Comparison of ENCODE assay signal across 9 mouse cellular contexts in genomic region chr12:88405113-88405512, GRCm38 (mm10). TPM values are rescaled to one million over a fixed set of nuclear protein-coding genes. Genes with fewer than 3 reads are reported as not detected.
A peak's percentile ranks its signal among the peaks of the same experiment; 100 is the strongest.
DNase-seq lines count a peak whose midpoint lies in the region; ATAC-seq and TF ChIP-seq lines count a peak whose summit lies in the region.
"Had no signal": no experiment of that assay in that cellular context is flagged by ENCODE, and none has a peak within 500 bp of the region (broad histone marks: within the 10 kb centered on the region; RNA-seq: fewer than 3 reads in every experiment).

No protein-coding gene starts in this region.

- ATAC-seq in erythroid progenitor cell, adult 5-6 weeks (replicated peaks; ENCODE audit: low FRiP score, poor library complexity, severe bottlenecking) = no peak

- no peak overlapping the region for H3K27ac ChIP-seq in ES-E14 (ENCODE audit: insufficient read depth, low read depth, low read length, poor library complexity, severe bottlenecking)
- H3K27ac ChIP-seq in bone marrow, adult 2 months (ENCODE audit: control insufficient read depth, insufficient read depth, low read depth, low read length, poor library complexity) = no peak overlapping the region
- no peak overlapping the region for H3K27ac ChIP-seq in embryonic fibroblast, embryonic 13.5 days (ENCODE audit: insufficient read depth, low read length)
- H3K27ac ChIP-seq: heart, embryonic 13.5 days had no signal

- peak; percentile 47 for TF ChIP-seq CTCF in bone marrow, adult 2 months (IDR thresholded peaks at IDR 0.05; ENCODE audit: control insufficient read depth, insufficient read depth, low read length)
- TF ChIP-seq CTCF in embryonic fibroblast, embryonic 13.5 days (IDR thresholded peaks at IDR 0.05; ENCODE audit: borderline replicate concordance, insufficient read depth, low read length) = peak; percentile 46; the same call in 1 of the 2 replicates

- no peak overlapping the region for H3K4me3 ChIP-seq in ES-E14 (ENCODE audit: insufficient read depth in 1 of 2, low read depth in 1 of 2, low read length in 2 of 2, poor library complexity in 1 of 2, severe bottlenecking in 1 of 2)
- H3K4me3 ChIP-seq in bone marrow, adult 2 months (replicated peaks; ENCODE audit: control insufficient read depth, low read depth, low read length) = no peak overlapping the region
- no peak overlapping the region for H3K4me3 ChIP-seq in embryonic fibroblast, embryonic 13.5 days (ENCODE audit: insufficient read depth, low read length)
- H3K4me3 ChIP-seq: heart, embryonic 13.5 days had no signal

- in situ Hi-C loops in ES-E14 (cut with MboI; ENCODE audit: low sequenced_read_pairs in 2 of 2, unreplicated experiment in 2 of 2) = no loop called here

- H3K9me3 ChIP-seq in ES-E14 (ENCODE audit: control insufficient read depth, insufficient read depth, low read depth, low read length) = no peaks in the 10 kb centered on the region
- H3K9me3 ChIP-seq: heart, embryonic 13.5 days had no signal

- peaks cover 3% of the 10 kb centered on the region; the same call in 1 of the 2 replicates for H3K36me3 ChIP-seq in ES-E14 (ENCODE audit: control insufficient read depth, insufficient read depth, low read length, poor library complexity, severe bottlenecking)

- WGBS in bone marrow, adult 2 months = 27% methylated on average over 2 of the region's 2 CpGs

- H3K4me1 ChIP-seq in ES-E14 (ENCODE audit: control insufficient read depth in 2 of 2, insufficient read depth in 2 of 2, low read length in 2 of 2, poor library complexity in 1 of 2) = peaks cover 0 to 3% of the 10 kb centered on the region in 2 experiments; a peak in 1 of 4 replicates
- no peaks in the 10 kb centered on the region for H3K4me1 ChIP-seq in bone marrow, adult 2 months (ENCODE audit: control insufficient read depth, insufficient read depth, low read length)
- no peaks in the 10 kb centered on the region for H3K4me1 ChIP-seq in embryonic fibroblast, embryonic 13.5 days (ENCODE audit: control insufficient read depth, insufficient read depth, low read length)
- H3K4me1 ChIP-seq: heart, embryonic 13.5 days had no signal

- intact Hi-C loops in heart, postnatal 36 days (cut with DNase I) = loop anchor here (2.0 to 10.0 kb wide), 3 partner anchors 300 to 897 kb away; no protein-coding TSS in a partner anchor

- peak; percentile 53 for DNase-seq in ES-E14 (ENCODE audit: low read depth, low spot score)
- DNase-seq in heart, postnatal 36 days = peak; percentile 58 to 69
- peak; percentile 83 to 84 for DNase-seq in kidney, postnatal 4 days
- peak; percentile 28 to 43 for DNase-seq in lung, adult 18-20 months
- peak; percentile 84 for DNase-seq in retina, embryonic 14.5 days (ENCODE audit: low spot score)

- no peak overlapping the region for H3K9ac ChIP-seq in ES-E14 (ENCODE audit: insufficient read depth, low read depth, low read length, poor library complexity, severe bottlenecking)
- H3K9ac ChIP-seq: heart, embryonic 13.5 days had no signal

- TF ChIP-seq POLR2A in bone marrow, adult 2 months (IDR thresholded peaks at IDR 0.05; ENCODE audit: borderline replicate concordance, control insufficient read depth, low read depth, low read length) = no peak
- no peak for TF ChIP-seq POLR2A in embryonic fibroblast, embryonic 13.5 days (IDR thresholded peaks at IDR 0.05; ENCODE audit: low read depth, low read length)

TF ChIP-seq in ES-E14, 5 proteins besides CTCF, POLR2A, EP300 and RAD21:
- TF ChIP-seq ZC3H11A (IDR thresholded peaks at IDR 0.05; ENCODE audit: borderline replicate concordance, low read depth, low read length) = 0 out of 2 replicates have a peak, but pooled peaks have one; percentile 22
- TF ChIP-seq MAFK (IDR thresholded peaks at IDR 0.05; ENCODE audit: insufficient read depth, low read depth, low read length) = no peak
- no peak for TF ChIP-seq HCFC1 (IDR thresholded peaks at IDR 0.05; ENCODE audit: borderline replicate concordance, insufficient read depth, low read length)
- TF ChIP-seq ZNF384 (IDR thresholded peaks at IDR 0.05; ENCODE audit: low read depth, low read length) = no peak
- TF ChIP-seq CHD2 (IDR thresholded peaks at IDR 0.05; ENCODE audit: low read depth, low read length) = no peak

RNA-seq across cellular contexts. Expression of gene Adck1, which starts 44.8 kb away (rescaled TPM):
- 16.3 and 17.4 TPM in 2 replicates for total RNA-seq in ES-E14 (2012; rRNA removed)
- polyA plus RNA-seq in bone marrow, adult 2 months (2011; ENCODE audit: insufficient read depth, insufficient read length, low replicate concordance, missing spikeins) = 3.0 and 5.9 TPM in 2 replicates
- 8.7 and 10.7 TPM in 2 replicates for polyA plus RNA-seq in embryonic fibroblast, embryonic 13.5 days (2011; ENCODE audit: insufficient read length, low read depth, missing spikeins)
- 10 to 100 TPM; 24.9 to 27.1 TPM for total RNA-seq in heart, postnatal 36 days (2021)
- total RNA-seq in erythroid progenitor cell, adult 5-6 weeks (2015; ENCODE audit: low replicate concordance) = 1.4 TPM in 1 of 2 replicates, not detected in the other
- 0.53 TPM in 1 of 2 replicates, not detected in the other for total RNA-seq in erythroid progenitor cell, adult 5-6 weeks (2017; ENCODE audit: low replicate concordance)
